Mouse (Mus musculus): Measurements from ENCODE around the gene Cdon. TPM values are rescaled to one million over a fixed set of nuclear protein-coding genes. Genes with fewer than 3 reads are reported as not detected.

The Cdon gene
- polyA plus RNA-seq, 1 experiment: 7.3 TPM

GRCm38 (mm10) chr9:35535110-35535509 lies 114.2 kb downstream of the Cdon start:
- DNase-seq (ENCODE audit: extremely low spot score in 1 of 2, low spot score in 1 of 2): peak in 1 of 2 experiments; percentile 74

GRCm38 (mm10) chr9:35535876-35536275 lies 114.9 kb downstream of the Cdon start:
- no peak for DNase-seq (ENCODE audit: extremely low spot score in 1 of 2, low spot score in 1 of 2)

- no peak for DNase-seq (ENCODE audit: extremely low spot score in 1 of 2, low spot score in 1 of 2)
These were observed 118.2 kb downstream of the Cdon start for GRCm38 (mm10) chr9:35539001-35539750.

DNA sequence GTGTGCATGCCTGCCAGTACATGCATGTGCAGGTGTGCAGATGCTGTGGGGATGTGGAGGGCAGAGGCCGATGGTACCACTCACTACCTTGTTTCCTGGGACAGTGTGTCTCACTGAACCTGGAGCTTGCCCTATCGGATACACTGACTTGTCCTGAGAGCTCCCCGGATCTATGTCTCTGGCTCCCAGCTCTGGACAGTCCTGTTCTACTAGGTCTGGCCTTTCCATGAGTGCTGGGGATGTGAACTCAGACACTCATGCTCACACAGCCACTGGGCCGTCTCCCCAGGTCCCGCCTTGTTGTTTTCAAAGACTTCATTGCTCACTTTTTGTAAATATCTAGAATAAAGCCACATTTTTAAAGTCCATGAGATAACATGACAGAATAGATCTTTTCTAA lies 120.1 kb downstream of the Cdon start:
- DNase-seq (ENCODE audit: extremely low spot score in 1 of 2, low spot score in 1 of 2): no peak

- peak in 1 of 2 experiments; percentile 91 for DNase-seq (ENCODE audit: extremely low spot score in 1 of 2, low spot score in 1 of 2)
These were observed 120.6 kb downstream of the Cdon start for GRCm38 (mm10) chr9:35541488-35541887.

GRCm38 (mm10) chr9:35541941-35542340 lies 121.0 kb downstream of the Cdon start:
- DNase-seq (ENCODE audit: extremely low spot score in 1 of 2, low spot score in 1 of 2): no peak

GRCm38 (mm10) chr9:35543099-35543860 lies 122.4 kb downstream of the Cdon start:
- DNase-seq (ENCODE audit: extremely low spot score in 1 of 2, low spot score in 1 of 2): no peak

DNA sequence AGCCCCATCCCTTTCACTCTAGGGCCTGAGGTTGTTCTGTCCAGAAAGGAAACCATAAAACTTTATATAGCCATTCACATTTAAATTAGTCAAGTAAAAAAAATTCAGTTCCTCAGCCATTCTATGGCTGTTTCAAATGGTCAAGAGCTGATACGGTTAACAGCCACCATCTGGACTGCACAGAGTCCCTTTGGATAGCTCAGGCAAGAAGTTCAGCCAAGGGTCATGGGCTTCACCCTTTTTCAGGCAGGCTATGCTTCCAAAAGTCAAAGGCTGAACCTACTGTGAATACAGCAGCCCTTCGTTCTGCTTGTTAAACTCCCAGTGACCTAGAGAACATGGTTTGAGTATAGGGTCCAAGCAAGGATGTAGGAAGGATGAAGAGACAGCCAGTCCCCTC lies 123.7 kb downstream of the Cdon start:
- no peak for DNase-seq (ENCODE audit: extremely low spot score in 1 of 2, low spot score in 1 of 2)

GRCm38 (mm10) chr9:35545704-35546103 lies 124.8 kb downstream of the Cdon start:
- DNase-seq (ENCODE audit: extremely low spot score in 1 of 2, low spot score in 1 of 2): no peak

- no peak for DNase-seq (ENCODE audit: extremely low spot score in 1 of 2, low spot score in 1 of 2)
These were observed 125.8 kb downstream of the Cdon start for GRCm38 (mm10) chr9:35546745-35547144.

GRCm38 (mm10) chr9:35548455-35548854 lies 127.5 kb downstream of the Cdon start:
- no peak for DNase-seq (ENCODE audit: extremely low spot score in 1 of 2, low spot score in 1 of 2)

GRCm38 (mm10) chr9:35556494-35557102 lies 135.7 kb downstream of the Cdon start:
- DNase-seq (ENCODE audit: extremely low spot score in 1 of 2, low spot score in 1 of 2): no peak

Other genes starting within 250 kb of the Cdon start
- gene Dcps, start 245.1 kb upstream of the Cdon start, polyA plus RNA-seq (2012; rRNA removed): 23.6 and 23.9 TPM in 2 replicates
- gene Srpr, start 221.0 kb upstream of the Cdon start, polyA plus RNA-seq (2012; rRNA removed): 43.9 and 48.8 TPM in 2 replicates
- 1.8 and 1.9 TPM in 2 replicates for gene Tirap, start 220.8 kb upstream of the Cdon start, polyA plus RNA-seq (2012; rRNA removed)
- gene Foxred1, start 210.1 kb upstream of the Cdon start, polyA plus RNA-seq (2012; rRNA removed): 52.8 and 59.7 TPM in 2 replicates
- 20.0 and 21.4 TPM in 2 replicates for gene Fam118b, start 153.3 kb upstream of the Cdon start, polyA plus RNA-seq (2012; rRNA removed)
- gene Rpusd4, start 153.3 kb upstream of the Cdon start, polyA plus RNA-seq (2012; rRNA removed): 10.0 and 10.8 TPM in 2 replicates
- not detected in 2 replicates for gene Gm1113, start 97.1 kb downstream of the Cdon start, polyA plus RNA-seq (2012; rRNA removed)
- 13.5 and 15.5 TPM in 2 replicates for gene Ddx25, start 137.4 kb downstream of the Cdon start, polyA plus RNA-seq (2012; rRNA removed)
- gene Pus3, start 137.5 kb downstream of the Cdon start, polyA plus RNA-seq (2012; rRNA removed): 12.3 and 13.3 TPM in 2 replicates
- 0.57 and 0.70 TPM in 2 replicates for gene Pate2, start 149.2 kb downstream of the Cdon start, polyA plus RNA-seq (2012; rRNA removed)
- 5.0 and 6.2 TPM in 2 replicates for gene Hyls1, start 149.3 kb downstream of the Cdon start, polyA plus RNA-seq (2012; rRNA removed)
- gene Pate4, start 190.8 kb downstream of the Cdon start, polyA plus RNA-seq (2012; rRNA removed): not detected in 2 replicates
- not detected in 2 replicates for gene Pate3, start 227.1 kb downstream of the Cdon start, polyA plus RNA-seq (2012; rRNA removed)